Mouse (Mus musculus): ENCODE results near the gene Gm8237.
"Not testable (repeated sequence)": the region's sequence is repeated elsewhere in the genome, so short reads cannot be mapped to it uniquely, and the experiment has no call there.

DNA sequence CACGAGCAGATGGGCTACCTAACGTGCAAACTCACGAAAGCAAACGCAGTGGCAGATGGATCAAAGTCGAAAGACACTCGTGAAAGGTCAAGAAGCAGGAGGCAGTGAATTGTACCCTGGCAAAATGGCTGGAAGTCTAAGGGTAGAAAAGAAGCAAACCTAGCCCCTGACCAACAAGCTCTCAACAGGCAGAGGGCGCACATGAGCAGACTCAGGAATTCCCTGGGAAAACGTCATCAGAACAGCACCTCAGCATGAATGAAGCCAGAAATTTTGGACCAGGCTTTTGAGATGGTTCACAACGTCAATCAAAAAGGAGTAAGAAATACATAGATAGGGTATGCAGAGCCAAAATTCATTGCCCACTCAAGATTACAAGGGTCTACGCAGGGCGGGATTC, 1.0 kb downstream of the Gm8237 start:
- peak; percentile 53 for TF ChIP-seq CTCF (IDR thresholded peaks at IDR 0.05; ENCODE audit: extremely low read depth, insufficient read depth, low read length)
- not testable (repeated sequence) for TF ChIP-seq POLR2A (IDR thresholded peaks at IDR 0.05; ENCODE audit: extremely low read depth, insufficient read depth, low read length)

Data from cortical plate, adult 2 months (tissue).